Mouse (Mus musculus) forebrain, postnatal 0 days (tissue): ENCODE measurements around the gene Pla2g15. TPM values are rescaled to one million over a fixed set of nuclear protein-coding genes. Genes with fewer than 3 reads are reported as not detected.

ENCODE experiments used
- ATAC-seq: fragments of 200-750 bp; cut with Nextera tagmentation; 2 replicates; pipeline ENCODE4 v1.8.0; 2017; ENCODE audit warnings: mild to moderate bottlenecking, moderate library complexity
- DNase-seq: peaks from one replicate; pipeline ENCODE4 v3.0.0-alpha.2; 2015
- H3K27ac ChIP-seq: fragments of 300-500 bp; sonication (generic); 2 replicates; pipeline ENCODE4 v1.5.1; 2014; ENCODE audit warnings: low read depth, mild to moderate bottlenecking, antibody characterized with exemption, low read length, moderate library complexity, mixed read lengths
- H3K27me3 ChIP-seq: fragments of 300-500 bp; sonication (generic); 2 replicates; pipeline ENCODE4 v1.6.1; 2014; ENCODE audit warnings: mild to moderate bottlenecking, low read length, mixed read lengths; ENCODE audit not compliant: insufficient read depth
- H3K36me3 ChIP-seq: fragments of 300-500 bp; sonication (generic); 2 replicates; pipeline ENCODE4 v1.6.1; 2014; ENCODE audit warnings: mild to moderate bottlenecking, moderate library complexity; ENCODE audit not compliant: insufficient read depth
- H3K4me1 ChIP-seq: fragments of 300-500 bp; sonication (generic); 2 replicates; pipeline ENCODE4 v1.6.1; 2014; ENCODE audit warnings: antibody characterized with exemption; ENCODE audit not compliant: insufficient read depth
- H3K4me2 ChIP-seq: fragments of 300-500 bp; sonication (generic); 2 replicates; pipeline ENCODE4 v1.6.1; 2014; ENCODE audit warnings: low read depth, mild to moderate bottlenecking, moderate library complexity
- H3K4me3 ChIP-seq: fragments of 300-500 bp; sonication (generic); 2 replicates; pipeline ENCODE4 v1.5.1; 2014; ENCODE audit warnings: low read depth, low read length, mixed read lengths
- H3K9ac ChIP-seq: fragments of 300-500 bp; sonication (generic); 2 replicates; pipeline ENCODE4 v1.6.1; 2014; ENCODE audit warnings: mild to moderate bottlenecking
- H3K9me3 ChIP-seq: fragments of 300-500 bp; sonication (generic); 2 replicates; pipeline ENCODE4 v1.6.1; 2016; ENCODE audit warnings: low read length
- CTCF ChIP-seq: sonication (generic); IDR thresholded peaks from 2 replicates; pipeline ENCODE4 v1.5.1; 2016; ENCODE audit warnings: antibody characterized with exemption, control low read depth, low read depth
- WGBS: fragments of 180-500 bp; shearing (Covaris S2); extraction: QIAGEN DNeasy Blood & Tissue Kit; methylation state at CpG from one replicate; pipeline ENCODE4 v1.1.7; 2014; 5-methylcytosine and 5-hydroxymethylcytosine counted together
- polyA plus RNA-seq: library from polyadenylated mRNA; unstranded; fragments of >200 nt; fragmentation: Nextera tagmentation; extraction: Ambion mirVana; gene quantifications from 2 replicates; pipeline ENCODE4 v1.2.1, GENCODE M21; 2015
- total RNA-seq: library from RNA; depleted of rRNA; stranded (reverse); fragments of >200 nt; gene quantifications from 2 replicates; pipeline ENCODE4 v1.2.3, GENCODE M21; 2014

The Pla2g15 gene
- total and polyA plus RNA-seq, 2 experiments from 2014 or later: 15.6 to 17.8 TPM

DNA sequence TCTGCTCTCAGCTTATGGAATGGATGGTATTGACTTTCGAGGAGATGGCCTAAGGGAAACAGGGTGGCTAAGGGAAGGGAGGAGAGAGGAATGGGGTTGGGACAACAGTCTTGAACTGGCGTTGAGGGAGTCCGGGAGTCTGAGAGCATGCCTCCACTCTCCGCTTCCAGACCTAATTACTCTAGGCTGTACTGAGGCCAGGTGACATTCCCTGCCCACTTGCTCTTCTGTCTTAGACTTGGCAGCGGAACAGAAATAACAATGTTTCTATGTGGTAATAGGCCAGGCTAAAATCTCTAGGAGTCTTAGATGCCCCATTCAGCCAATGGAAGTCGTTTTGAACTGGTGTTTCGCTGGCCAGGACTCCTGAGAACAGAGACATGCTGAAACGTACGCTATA, 842 bp downstream of the Pla2g15 start:
- Histone ChIP-seq H3K4me1 (peaks cover 10% of the 10 kb centered on the region), H3K36me3 (peaks cover 10% of the 10 kb centered on the region; the same call in 1 of the 2 replicates), H3K27me3 (no peaks in the 10 kb centered on the region), H3K4me3 (peak overlapping the region; percentile 58), H3K27ac (no peak overlapping the region), H3K4me2 (peak overlapping the region; percentile 48), H3K9ac (peak overlapping the region; percentile 58; the same call in 1 of the 2 replicates), H3K9me3 (no peaks in the 10 kb centered on the region)
- 74% methylated on average over 9 of the region's 9 CpGs for WGBS
- no peak for TF ChIP-seq CTCF
- DNase-seq: no peak
- no peak for ATAC-seq

GRCm38 (mm10) chr8:106152876-106153275, 2.7 kb downstream of the Pla2g15 start:
- Histone ChIP-seq H3K27ac (no peak overlapping the region), H3K4me3 (no peak overlapping the region), H3K36me3 (peaks cover 13% of the 10 kb centered on the region; the same call in 1 of the 2 replicates), H3K4me2 (no peak overlapping the region), H3K9ac (no peak overlapping the region), H3K9me3 (no peaks in the 10 kb centered on the region), H3K4me1 (peaks cover 10% of the 10 kb centered on the region), H3K27me3 (no peaks in the 10 kb centered on the region)
- no peak for ATAC-seq
- no peak for TF ChIP-seq CTCF
- DNase-seq: no peak
- WGBS: 85% methylated on average over 4 of the region's 4 CpGs

GRCm38 (mm10) chr8:106157419-106157818, 7.2 kb downstream of the Pla2g15 start:
- Histone ChIP-seq H3K36me3 (peaks cover 36% of the 10 kb centered on the region), H3K4me3 (no peak overlapping the region), H3K4me2 (no peak overlapping the region), H3K27me3 (no peaks in the 10 kb centered on the region), H3K4me1 (no peaks in the 10 kb centered on the region), H3K9ac (no peak overlapping the region), H3K9me3 (no peaks in the 10 kb centered on the region), H3K27ac (no peak overlapping the region)
- ATAC-seq (no peak), DNase-seq (no peak)
- TF ChIP-seq CTCF: no peak
- 98% methylated on average over 1 of the region's 1 CpGs for WGBS

GRCm38 (mm10) chr8:106158381-106158780, 8.2 kb downstream of the Pla2g15 start:
- Histone ChIP-seq H3K27ac (no peak overlapping the region), H3K36me3 (peaks cover 45% of the 10 kb centered on the region), H3K4me1 (no peaks in the 10 kb centered on the region), H3K4me2 (no peak overlapping the region), H3K27me3 (no peaks in the 10 kb centered on the region), H3K9me3 (no peaks in the 10 kb centered on the region), H3K9ac (no peak overlapping the region), H3K4me3 (no peak overlapping the region)
- WGBS: 86% methylated on average over 10 of the region's 10 CpGs
- no peak for TF ChIP-seq CTCF
- DNase-seq: no peak
- no peak for ATAC-seq

DNA sequence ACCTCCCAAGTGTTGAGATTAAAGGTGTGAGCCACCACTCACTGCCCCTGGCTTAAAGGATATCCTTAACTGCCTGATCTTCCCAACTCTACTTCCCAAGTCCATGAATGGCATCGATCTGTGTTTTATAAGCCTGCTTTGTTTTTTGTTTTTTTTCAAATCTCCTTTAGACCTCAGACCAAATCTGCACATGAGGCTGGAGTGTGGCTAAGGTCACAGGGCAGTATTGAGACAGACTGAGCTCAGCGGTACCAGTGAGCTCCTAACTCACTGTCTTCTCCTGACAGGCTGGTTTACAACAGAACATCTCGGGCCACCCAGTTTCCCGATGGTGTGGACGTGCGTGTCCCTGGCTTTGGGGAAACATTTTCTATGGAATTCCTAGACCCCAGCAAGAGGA, 9.7 kb downstream of the Pla2g15 start:
- no peak overlapping the region for H3K4me2 ChIP-seq
- no peak for DNase-seq
- no peaks in the 10 kb centered on the region for H3K27me3 ChIP-seq
- whole genome bisulfite sequencing: 90% methylated on average over 6 of the region's 6 CpGs
- peaks cover 52% of the 10 kb centered on the region for H3K36me3 ChIP-seq
- ATAC-seq: no peak
- no peak overlapping the region for H3K4me3 ChIP-seq
- no peak overlapping the region for H3K9ac ChIP-seq
- no peaks in the 10 kb centered on the region for H3K4me1 ChIP-seq
- TF ChIP-seq CTCF: no peak
- no peaks in the 10 kb centered on the region for H3K9me3 ChIP-seq
- H3K27ac ChIP-seq: no peak overlapping the region

DNA sequence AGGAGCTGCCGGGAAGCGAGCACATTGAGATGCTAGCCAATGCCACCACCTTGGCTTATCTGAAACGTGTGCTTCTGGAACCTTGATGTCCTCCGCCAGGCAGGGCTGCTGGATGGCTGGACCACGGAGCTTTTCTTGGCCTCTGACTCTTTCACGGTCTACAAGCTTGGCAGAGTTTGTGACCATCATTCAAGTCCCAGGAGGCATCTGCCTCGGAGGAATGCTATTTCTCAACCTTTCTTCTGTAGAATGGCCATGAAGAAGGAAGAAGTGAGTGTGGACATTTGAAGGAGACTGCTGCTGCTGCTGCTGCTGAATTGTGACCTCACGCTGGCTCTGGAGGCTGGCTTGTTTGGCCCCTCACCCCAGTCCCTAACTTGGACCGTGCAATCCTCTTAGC, 13.1 kb downstream of the Pla2g15 start:
- no peak for TF ChIP-seq CTCF

GRCm38 (mm10) chr8:106165460-106165859, 15.3 kb downstream of the Pla2g15 start:
- no peaks in the 10 kb centered on the region for H3K9me3 ChIP-seq
- peak; percentile 60 for DNase-seq
- WGBS: 50% methylated on average over 4 of the region's 4 CpGs

More for the DNA sequence above, 13.1 kb downstream of the Pla2g15 start:
- no peaks in the 10 kb centered on the region for H3K27me3 ChIP-seq
- no peak overlapping the region for H3K9ac ChIP-seq
- WGBS: 93% methylated on average over 9 of the region's 9 CpGs
- H3K36me3 ChIP-seq: peaks cover 44% of the 10 kb centered on the region
- no peak overlapping the region for H3K4me3 ChIP-seq
- ATAC-seq: no peak
- H3K4me2 ChIP-seq: no peak overlapping the region
- no peak overlapping the region for H3K27ac ChIP-seq
- no peaks in the 10 kb centered on the region for H3K4me1 ChIP-seq
- no peak for DNase-seq
- H3K9me3 ChIP-seq: no peaks in the 10 kb centered on the region

More at GRCm38 (mm10) chr8:106165460-106165859, 15.3 kb downstream of the Pla2g15 start:
- no peak overlapping the region for H3K27ac ChIP-seq
- peak; percentile 80 for TF ChIP-seq CTCF
- H3K36me3 ChIP-seq: peaks cover 34% of the 10 kb centered on the region
- no peak overlapping the region for H3K9ac ChIP-seq
- no peak overlapping the region for H3K4me2 ChIP-seq
- H3K27me3 ChIP-seq: no peaks in the 10 kb centered on the region
- H3K4me1 ChIP-seq: peaks cover 7% of the 10 kb centered on the region; the same call in 1 of the 2 replicates
- ATAC-seq: no peak
- H3K4me3 ChIP-seq: no peak overlapping the region
